Mouse (Mus musculus) heart, postnatal 25 days (tissue): ENCODE measurements at regions not wholly inside any gene's neighbourhood (a gene's known extent, or its start where the extent isn't known, plus 50 kb on each side); places are given as distances from the start of the nearest gene placed in this dataset.

Experiments
- DNase-seq: peaks from one replicate; pipeline ENCODE4 v3.0.0; 2022; ENCODE audit warnings: low spot score
- intact Hi-C: fragments of 180-260 bp; cut with DNase I; formaldehyde crosslinking; loops from one replicate; pipeline ENCODE4 v1.15.1; 2025

DNA sequence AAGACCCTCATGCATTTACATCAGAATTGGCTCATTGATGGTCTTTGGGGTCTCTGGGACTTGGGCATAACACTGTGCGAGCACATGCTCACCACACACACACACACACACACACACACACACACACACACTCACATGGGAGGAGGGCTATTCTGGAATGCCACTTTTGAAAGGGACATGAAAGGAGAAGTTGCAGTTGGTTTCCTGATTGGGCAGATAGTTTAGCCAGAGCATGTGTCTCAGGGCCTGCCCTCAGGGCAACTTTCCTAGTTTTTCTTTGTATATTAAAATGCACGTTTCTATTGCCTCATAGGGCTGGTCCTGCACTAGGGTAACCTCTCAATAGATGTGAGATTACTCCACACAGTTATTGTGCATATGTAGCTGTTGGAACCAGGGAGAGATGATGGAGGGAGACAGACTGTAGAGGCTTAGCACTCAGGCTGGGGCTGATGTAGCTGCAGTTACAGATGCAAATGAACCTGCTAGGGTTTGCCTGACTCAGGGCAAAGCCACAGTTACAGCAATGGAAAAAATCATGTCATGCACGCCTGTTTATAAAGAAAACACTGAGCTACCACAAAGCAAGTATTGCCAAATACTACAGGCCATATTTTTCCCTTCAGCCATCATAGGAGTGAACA lies 115.3 kb upstream of the Arhgap28 start:
- no peak for DNase-seq
- intact Hi-C loops: no loop called here

- DNase-seq: no peak
These were observed 116.3 kb upstream of the Arhgap28 start for GRCm38 (mm10) chr17:68120230-68120629.

GRCm38 (mm10) chr17:68120744-68121143 lies 116.8 kb upstream of the Arhgap28 start:
- intact Hi-C loops: no loop called here
- no peak for DNase-seq

More at GRCm38 (mm10) chr17:68120230-68120629, 116.3 kb upstream of the Arhgap28 start:
- intact Hi-C loops: no loop called here

DNA sequence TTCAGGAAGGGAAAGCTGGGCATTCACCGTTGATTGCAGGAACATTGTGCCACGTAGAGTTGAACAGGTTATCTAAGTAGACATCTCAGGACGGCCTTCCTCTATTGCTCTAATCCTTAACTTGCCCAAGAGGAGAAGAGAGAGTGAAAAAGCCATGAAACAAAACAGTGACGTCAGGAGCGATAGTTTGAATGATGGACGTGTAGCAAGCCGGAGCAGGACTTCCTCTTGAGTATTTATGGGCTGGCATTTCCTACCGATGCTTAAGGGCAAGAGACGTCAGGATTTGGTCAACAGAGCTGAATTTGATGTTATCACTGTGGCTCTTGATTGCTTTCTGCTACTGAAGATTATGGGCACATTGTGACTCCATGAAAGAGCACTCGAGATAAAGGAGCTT lies 130.5 kb upstream of the Arhgap28 start:
- DNase-seq: no peak
- intact Hi-C loops: no loop called here

DNA sequence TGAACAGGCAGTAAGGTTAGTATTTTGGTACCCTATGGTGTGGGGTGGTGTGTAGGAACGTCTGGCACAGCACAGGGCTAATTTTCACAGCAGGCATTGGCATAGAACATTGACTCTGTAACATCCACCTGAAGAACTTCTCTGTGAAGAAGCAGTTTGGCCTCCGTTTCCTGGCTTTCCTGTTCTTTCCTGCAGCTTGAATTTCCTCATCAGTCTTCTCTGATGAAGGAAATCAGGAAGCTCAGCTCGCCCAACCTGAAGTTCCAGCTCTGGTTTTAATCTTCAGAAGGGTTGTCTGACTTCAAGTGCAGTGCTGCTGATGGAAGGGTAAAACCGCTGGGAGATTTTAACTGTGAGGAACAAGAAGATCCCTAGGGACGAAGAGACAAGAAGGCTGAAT lies 131.5 kb upstream of the Arhgap28 start:
- intact Hi-C loops: no loop called here
- DNase-seq: no peak

DNA sequence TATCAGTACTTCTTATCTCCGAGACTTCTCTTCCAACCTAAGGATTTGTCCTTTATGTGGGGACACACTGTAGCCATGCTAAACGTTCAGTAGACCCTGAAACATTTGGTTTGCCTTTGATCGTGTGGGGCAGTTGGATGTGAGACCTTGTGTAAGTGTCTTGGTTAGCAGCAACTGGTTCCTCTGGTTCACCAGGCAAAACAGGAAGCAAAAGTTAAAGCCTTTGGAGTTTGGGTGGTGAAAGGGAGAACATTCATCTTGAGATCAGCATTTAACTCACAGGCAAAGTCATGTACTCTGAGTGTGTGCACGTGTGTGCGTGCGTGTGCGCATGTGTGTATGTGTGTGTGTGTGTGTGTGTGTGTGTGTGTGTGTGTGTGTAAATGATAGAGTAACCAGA lies 130.3 kb upstream of the L3mbtl4 start:
- no peak for DNase-seq
- intact Hi-C loops: no loop called here

GRCm38 (mm10) chr17:68149237-68149792 lies 124.3 kb upstream of the L3mbtl4 start:
- no peak for DNase-seq
- intact Hi-C loops: no loop called here

- intact Hi-C loops: no loop called here
- no peak for DNase-seq
These were observed 121.0 kb upstream of the L3mbtl4 start for GRCm38 (mm10) chr17:68152438-68153120.

DNA sequence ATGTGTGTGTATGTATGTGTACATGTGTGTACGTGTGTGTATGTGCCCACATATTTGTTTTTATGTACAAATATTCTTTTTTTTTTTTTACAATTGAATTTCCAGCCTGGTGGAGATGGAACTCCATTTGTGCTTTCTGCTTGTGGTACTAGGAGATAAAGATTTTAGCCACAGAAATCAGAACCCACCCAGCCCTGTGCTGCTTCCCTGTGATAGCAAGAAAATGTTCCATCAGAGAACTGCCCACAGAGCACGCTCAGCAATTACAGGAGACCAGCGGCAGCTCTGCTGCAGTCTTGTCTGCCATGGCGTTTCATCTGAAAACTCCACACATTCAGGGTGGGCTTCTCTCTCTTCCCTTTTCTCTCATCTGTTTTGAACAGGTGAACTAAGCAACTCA lies 118.7 kb upstream of the L3mbtl4 start:
- intact Hi-C loops: no loop called here
- DNase-seq: no peak

GRCm38 (mm10) chr17:68158172-68158651 lies 115.4 kb upstream of the L3mbtl4 start:
- peak; percentile 24 for DNase-seq
- intact Hi-C loops: no loop called here

GRCm38 (mm10) chr17:68161107-68161506 lies 112.5 kb upstream of the L3mbtl4 start:
- intact Hi-C loops: loop anchor here (10.0 kb wide), 1 partner anchor 156 kb away; the partner anchor contains the start of gene Arhgap28
- no peak for DNase-seq

GRCm38 (mm10) chr17:68163545-68163944 lies 110.1 kb upstream of the L3mbtl4 start:
- intact Hi-C loops: loop anchor here (10.0 kb wide), 1 partner anchor 159 kb away; the partner anchor contains the start of gene Arhgap28

DNA sequence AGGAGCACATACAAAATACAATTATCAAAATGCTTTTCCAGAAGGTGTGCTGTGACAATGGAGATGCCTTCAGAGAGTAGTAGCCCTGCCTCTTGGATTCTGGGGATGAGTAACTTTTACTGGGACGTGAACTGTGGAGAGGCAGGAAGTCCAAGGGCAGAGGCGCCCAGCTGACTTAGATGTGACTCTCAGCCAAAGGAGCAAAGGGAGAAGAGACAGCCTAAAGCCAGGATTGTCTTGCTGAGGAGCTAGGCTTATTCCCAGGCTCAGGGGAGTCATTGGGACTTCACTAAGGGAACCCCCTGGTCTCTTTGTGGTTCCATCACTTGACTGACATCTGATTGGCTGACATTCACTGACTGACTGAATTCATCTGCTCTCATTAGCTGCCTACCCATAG lies 108.9 kb upstream of the L3mbtl4 start:
- intact Hi-C loops: loop anchor here (10.0 kb wide), 1 partner anchor 160 kb away; the partner anchor contains the start of gene Arhgap28
- no peak for DNase-seq

More at GRCm38 (mm10) chr17:68163545-68163944, 110.1 kb upstream of the L3mbtl4 start:
- DNase-seq: no peak

- peak; percentile 3 for DNase-seq
- intact Hi-C loops: loop anchor here (10.0 kb wide), 1 partner anchor 160 kb away; the partner anchor contains the start of gene Arhgap28
These were observed 108.3 kb upstream of the L3mbtl4 start for GRCm38 (mm10) chr17:68165171-68165825.

DNA sequence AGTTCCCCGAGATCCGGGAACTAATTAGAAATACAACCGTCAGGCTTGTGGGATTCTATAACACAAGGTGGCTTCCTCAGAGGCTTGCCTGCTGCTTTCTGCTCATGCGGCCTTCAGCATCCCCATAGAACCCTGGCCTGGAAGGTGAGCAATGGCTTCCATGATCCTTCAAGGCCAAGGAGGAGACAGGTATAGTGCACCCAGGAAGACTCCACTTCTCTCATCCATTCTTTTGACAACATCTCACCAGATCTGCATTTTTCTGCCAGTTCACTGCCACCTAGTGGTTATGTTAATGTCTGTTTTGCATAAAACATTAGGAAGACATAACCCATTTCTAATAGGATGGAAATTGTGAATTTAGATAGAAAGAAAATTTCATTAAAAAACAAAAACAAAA lies 107.2 kb upstream of the L3mbtl4 start:
- DNase-seq: no peak

GRCm38 (mm10) chr17:68172838-68173237 lies 100.8 kb upstream of the L3mbtl4 start:
- intact Hi-C loops: no loop called here
- DNase-seq: no peak

More for the DNA sequence above, 107.2 kb upstream of the L3mbtl4 start:
- intact Hi-C loops: loop anchor here (1.0 to 10.0 kb wide), 3 partner anchors 162 to 304 kb away; partner anchors contain the start of gene Arhgap28

- intact Hi-C loops: loop anchor here (2.0 to 5.0 kb wide), 2 partner anchors 676 to 930 kb away; no protein-coding TSS in a partner anchor
- DNase-seq: no peak
These were observed 96.9 kb upstream of the L3mbtl4 start for GRCm38 (mm10) chr17:68176611-68177165.

- no peak for DNase-seq
- intact Hi-C loops: loop anchor here (2.0 to 5.0 kb wide), 2 partner anchors 674 to 929 kb away; no protein-coding TSS in a partner anchor
These were observed 95.8 kb upstream of the L3mbtl4 start for GRCm38 (mm10) chr17:68177835-68178234.

- intact Hi-C loops: no loop called here
- DNase-seq: no peak
These were observed 88.2 kb upstream of the L3mbtl4 start for GRCm38 (mm10) chr17:68185385-68185784.

GRCm38 (mm10) chr17:68189888-68190287 lies 83.7 kb upstream of the L3mbtl4 start:
- DNase-seq: no peak
- intact Hi-C loops: no loop called here
